Mouse (Mus musculus) limb, embryonic 11.5 days (tissue): ENCODE data around the gene Slc6a21. TPM values are rescaled to one million over a fixed set of nuclear protein-coding genes. Genes with fewer than 3 reads are reported as not detected.
A peak's percentile ranks its signal among the peaks of the same experiment; 100 is the strongest.

Experiments used
- ATAC-seq: fragments of 200-750 bp; cut with Nextera tagmentation; 2 replicates; pipeline ENCODE4 v1.8.0; 2017; ENCODE audit warnings: low read depth; ENCODE audit not compliant: insufficient number of reproducible peaks, low FRiP score, low TSS enrichment
- DNase-seq: peaks from one replicate; pipeline ENCODE4 v3.0.0-alpha.2; 2015; ENCODE audit warnings: low spot score
- H3K27ac ChIP-seq: fragments of 300-500 bp; sonication (generic); replicated peaks from 2 replicates; pipeline ENCODE4 v1.5.1; 2014; ENCODE audit warnings: low read depth, mild to moderate bottlenecking, low read length
- H3K27me3 ChIP-seq: fragments of 300-500 bp; sonication (generic); 2 replicates; pipeline ENCODE4 v1.6.1; 2014; ENCODE audit warnings: mild to moderate bottlenecking, low read length, mixed read lengths; ENCODE audit not compliant: control insufficient read depth, insufficient read depth
- H3K36me3 ChIP-seq: fragments of 300-500 bp; sonication (generic); 2 replicates; pipeline ENCODE4 v1.6.1; 2014; ENCODE audit warnings: mild to moderate bottlenecking, low read length, moderate library complexity, mixed read lengths; ENCODE audit not compliant: control insufficient read depth, insufficient read depth
- H3K4me1 ChIP-seq: fragments of 300-500 bp; sonication (generic); 2 replicates; pipeline ENCODE4 v1.6.1; 2014; ENCODE audit warnings: low read length, mixed read lengths; ENCODE audit not compliant: control insufficient read depth, insufficient read depth
- H3K4me2 ChIP-seq: fragments of 300-500 bp; sonication (generic); 2 replicates; pipeline ENCODE4 v1.6.1; 2014; ENCODE audit warnings: low read depth, mild to moderate bottlenecking, moderate library complexity; ENCODE audit not compliant: severe bottlenecking
- H3K4me3 ChIP-seq: fragments of 300-500 bp; sonication (generic); 2 replicates; pipeline ENCODE4 v1.5.1; 2014; ENCODE audit warnings: low read depth, low read length
- H3K9ac ChIP-seq: fragments of 300-500 bp; sonication (generic); 2 replicates; pipeline ENCODE4 v1.6.1; 2014; ENCODE audit warnings: mild to moderate bottlenecking, low read length
- H3K9me3 ChIP-seq: fragments of 300-500 bp; sonication (generic); 2 replicates; pipeline ENCODE4 v1.6.1; 2016; ENCODE audit warnings: low read length; ENCODE audit not compliant: control insufficient read depth
- WGBS: fragments of 180-500 bp; shearing (Covaris S2); extraction: QIAGEN DNeasy Blood & Tissue Kit; methylation state at CpG from one replicate; pipeline ENCODE4 v1.1.7; 2014; 5-methylcytosine and 5-hydroxymethylcytosine counted together
- polyA plus RNA-seq: library from polyadenylated mRNA; unstranded; fragments of >200 nt; fragmentation: Nextera tagmentation; extraction: Ambion mirVana; gene quantifications from 2 replicates; pipeline ENCODE4 v1.2.1, GENCODE M21; 2014

Slc6a21 gene
- polyA plus RNA-seq, result not detected in 2 replicates

- ATAC-seq, result no peak
- peak within 1 kb of the TSS; percentile 50 for H3K9ac ChIP-seq
- WGBS, result 7% methylated on average over 44 of the region's 44 CpGs
- peaks cover 3% of the 10 kb centered on the region; the same call in 1 of the 2 replicates for H3K4me1 ChIP-seq
- no peaks in the 10 kb centered on the region for H3K36me3 ChIP-seq
- peak; percentile 81 for DNase-seq
- H3K4me2 ChIP-seq, result peak within 1 kb of the TSS; percentile 52
- H3K27me3 ChIP-seq, result peaks cover 5% of the 10 kb centered on the region; the same call in 1 of the 2 replicates
- no peak within 1 kb of the TSS for H3K27ac ChIP-seq
- H3K4me3 ChIP-seq, result peak within 1 kb of the TSS; percentile 20
- H3K9me3 ChIP-seq, result no peaks in the 10 kb centered on the region
These were observed at the start of gene Slc6a21 for GRCm38 (mm10) chr7:45277136-45277760. Gene Slc6a21 (plus strand): TSS chr7:45277513.

- no peaks in the 10 kb centered on the region for H3K9me3 ChIP-seq
- H3K4me3 ChIP-seq, result no peak overlapping the region
- DNase-seq (peak; percentile 20), ATAC-seq (no peak)
- H3K27ac ChIP-seq, result no peak overlapping the region
- peaks cover 66% of the 10 kb centered on the region for H3K36me3 ChIP-seq
- WGBS, result 96% methylated on average over 18 of the region's 18 CpGs
- no peak overlapping the region for H3K9ac ChIP-seq
- no peak overlapping the region for H3K4me2 ChIP-seq
- peaks cover 8% of the 10 kb centered on the region; the same call in 1 of the 2 replicates for H3K4me1 ChIP-seq
- H3K27me3 ChIP-seq, result no peaks in the 10 kb centered on the region
These were observed 48.8 kb upstream of the Slc6a21 start for GRCm38 (mm10) chr7:45228548-45228947.

DNA sequence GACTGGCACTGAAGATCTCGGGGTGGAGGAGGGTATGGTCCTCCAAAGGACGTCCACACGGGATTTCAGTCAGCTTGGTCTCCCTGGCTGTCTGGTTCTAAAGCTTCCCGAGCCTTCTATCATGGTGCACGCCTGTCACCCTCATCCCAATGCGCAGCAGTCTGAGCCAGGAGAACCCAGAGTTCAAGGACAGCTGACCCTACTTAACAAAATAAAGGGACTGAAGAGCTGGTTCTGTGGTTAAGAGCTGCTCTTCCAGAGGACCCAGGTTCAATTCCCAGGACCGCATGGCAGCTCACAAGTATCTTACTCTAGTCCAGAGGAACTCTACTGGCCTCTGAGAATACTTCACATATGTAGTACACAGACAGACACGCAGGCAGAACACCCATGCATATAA, 48.3 kb upstream of the Slc6a21 start:
- DNase-seq (no peak), ATAC-seq (no peak)
- Histone ChIP-seq H3K9ac (no peak overlapping the region), H3K27me3 (no peaks in the 10 kb centered on the region), H3K9me3 (no peaks in the 10 kb centered on the region), H3K36me3 (peaks cover 63% of the 10 kb centered on the region), H3K4me2 (no peak overlapping the region), H3K4me1 (peaks cover 11% of the 10 kb centered on the region), H3K27ac (no peak overlapping the region), H3K4me3 (no peak overlapping the region)
- WGBS, result 97% methylated on average over 8 of the region's 8 CpGs

- Histone ChIP-seq H3K9ac (no peak overlapping the region), H3K4me1 (peaks cover 16% of the 10 kb centered on the region), H3K4me3 (no peak overlapping the region), H3K36me3 (peaks cover 60% of the 10 kb centered on the region), H3K4me2 (no peak overlapping the region), H3K27ac (no peak overlapping the region), H3K27me3 (no peaks in the 10 kb centered on the region), H3K9me3 (no peaks in the 10 kb centered on the region)
- 85% methylated on average over 7 of the region's 7 CpGs for WGBS
- ATAC-seq (no peak), DNase-seq (no peak)
These were observed 47.7 kb upstream of the Slc6a21 start for GRCm38 (mm10) chr7:45229459-45230203.

DNA sequence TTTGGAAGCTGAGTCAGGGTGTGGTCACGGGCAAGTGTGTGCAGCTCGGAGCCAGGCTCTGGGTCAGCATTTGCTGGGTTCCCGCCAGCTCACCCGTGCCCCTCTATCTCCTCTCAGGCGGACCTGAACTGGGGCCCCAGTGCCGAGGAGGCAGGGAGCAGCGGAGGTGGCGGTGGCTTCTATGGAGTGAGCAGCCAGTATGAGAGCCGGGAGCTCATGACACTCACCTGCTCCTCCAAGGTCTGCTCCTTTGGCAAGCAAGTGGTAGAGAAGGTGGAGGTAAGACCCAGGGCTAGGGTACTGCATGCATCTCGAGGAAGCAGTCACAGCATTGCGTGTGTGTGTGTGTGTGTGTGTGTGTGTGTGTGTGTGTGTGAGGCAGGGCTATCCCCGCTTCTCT, 46.1 kb upstream of the Slc6a21 start:
- no peaks in the 10 kb centered on the region for H3K27me3 ChIP-seq
- peaks cover 26% of the 10 kb centered on the region for H3K4me1 ChIP-seq
- H3K4me2 ChIP-seq, result no peak overlapping the region
- no peak overlapping the region for H3K9ac ChIP-seq
- ATAC-seq, result no peak
- 96% methylated on average over 12 of the region's 12 CpGs for WGBS
- H3K9me3 ChIP-seq, result no peaks in the 10 kb centered on the region
- H3K4me3 ChIP-seq, result no peak overlapping the region
- peaks cover 49% of the 10 kb centered on the region for H3K36me3 ChIP-seq
- DNase-seq, result no peak
- H3K27ac ChIP-seq, result no peak overlapping the region

- DNase-seq, result peak; percentile 21
- no peaks in the 10 kb centered on the region for H3K27me3 ChIP-seq
- no peak overlapping the region for H3K4me3 ChIP-seq
- no peak for ATAC-seq
- 87% methylated on average over 11 of the region's 11 CpGs for WGBS
- H3K9me3 ChIP-seq, result no peaks in the 10 kb centered on the region
- peaks cover 42% of the 10 kb centered on the region for H3K36me3 ChIP-seq
- H3K4me1 ChIP-seq, result peaks cover 26% of the 10 kb centered on the region
- no peak overlapping the region for H3K4me2 ChIP-seq
- no peak overlapping the region for H3K27ac ChIP-seq
- no peak overlapping the region for H3K9ac ChIP-seq
These were observed 45.4 kb upstream of the Slc6a21 start for GRCm38 (mm10) chr7:45231941-45232340.

DNA sequence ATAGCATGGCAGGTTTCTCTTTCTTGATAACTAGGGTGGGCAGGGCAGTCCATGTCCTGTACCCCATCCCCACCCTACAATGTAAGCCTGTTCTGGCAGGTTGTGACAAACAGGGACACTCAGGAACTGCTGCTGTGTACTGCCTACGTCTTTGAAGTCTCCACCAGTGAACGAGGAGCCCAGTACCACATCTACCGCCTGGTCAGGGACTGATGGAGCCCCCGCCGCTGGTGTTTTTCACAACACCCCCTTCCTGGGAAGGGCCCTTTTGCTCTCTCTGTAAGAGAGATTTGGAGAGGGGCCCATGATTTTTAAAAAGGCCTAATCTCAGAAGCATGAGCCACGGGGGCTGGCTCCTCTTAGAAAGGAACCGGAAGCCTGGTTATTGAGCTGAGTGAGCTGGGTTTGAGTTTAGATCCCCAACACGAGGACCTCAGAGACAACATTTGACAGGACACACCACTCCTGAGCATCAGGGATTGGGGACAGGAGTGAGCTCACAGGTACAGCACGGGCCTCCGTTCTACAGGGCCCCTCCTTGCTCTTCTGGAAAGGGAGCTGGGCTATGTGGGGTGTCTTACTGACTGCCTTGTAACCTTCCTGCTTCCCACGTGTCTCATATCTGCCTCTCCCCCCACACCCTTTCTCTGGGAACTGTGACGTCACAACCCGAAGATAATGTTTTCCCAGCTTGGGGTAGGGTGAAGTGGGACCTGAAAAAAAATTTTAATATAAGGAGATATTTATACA, 44.4 kb upstream of the Slc6a21 start:
- Histone ChIP-seq H3K36me3 (peaks cover 37% of the 10 kb centered on the region), H3K4me3 (no peak overlapping the region), H3K9me3 (no peaks in the 10 kb centered on the region), H3K27ac (no peak overlapping the region), H3K4me2 (no peak overlapping the region), H3K9ac (no peak overlapping the region), H3K4me1 (peaks cover 26% of the 10 kb centered on the region), H3K27me3 (no peaks in the 10 kb centered on the region)
- DNase-seq, result peak; percentile 22
- ATAC-seq, result no peak
- 64% methylated on average over 13 of the region's 13 CpGs for WGBS

GRCm38 (mm10) chr7:45233580-45234332, 43.6 kb upstream of the Slc6a21 start:
- H3K27me3 ChIP-seq, result no peaks in the 10 kb centered on the region
- H3K36me3 ChIP-seq, result peaks cover 29% of the 10 kb centered on the region
- WGBS, result 24% methylated on average over 20 of the region's 20 CpGs
- H3K9ac ChIP-seq, result no peak overlapping the region
- DNase-seq (peak; percentile 55), ATAC-seq (no peak)
- no peak overlapping the region for H3K4me3 ChIP-seq
- peak overlapping the region; percentile 68 for H3K27ac ChIP-seq
- H3K4me1 ChIP-seq, result peaks cover 26% of the 10 kb centered on the region
- peak overlapping the region; percentile 44 for H3K4me2 ChIP-seq
- no peaks in the 10 kb centered on the region for H3K9me3 ChIP-seq
